In genomic region chr1:183344886-183345816, GRCm38 (mm10) we compare ENCODE assay signal across 8 mouse cellular contexts. TPM values are rescaled to one million over a fixed set of nuclear protein-coding genes. Genes with fewer than 3 reads are reported as not detected.
DNase-seq lines count a peak whose midpoint lies in the region; ATAC-seq and TF ChIP-seq lines count a peak whose summit lies in the region.

No protein-coding gene starts in this region.

- H3K4me2 ChIP-seq in forebrain, embryonic 16.5 days (ENCODE audit: low read length): peak overlapping the region; percentile 82
- H3K4me2 ChIP-seq in neural tube, embryonic 15.5 days: peak overlapping the region; percentile 91

- intact Hi-C loops in heart, postnatal 25 days (cut with DNase I): no loop called here

- TF ChIP-seq CTCF in MEL (IDR thresholded peaks at IDR 0.05 in 2 of 3, conservative IDR thresholded peaks at IDR 0.05 in 1 of 3; ENCODE audit: control insufficient read depth in 1 of 3, insufficient read depth in 1 of 3, low read depth in 2 of 3, low read length in 3 of 3, poor library complexity in 1 of 3, severe bottlenecking in 1 of 3): no peak
- TF ChIP-seq CTCF in layer of hippocampus, adult 2 months (conservative IDR thresholded peaks at IDR 0.05): no peak
- no peak for TF ChIP-seq CTCF in lung, adult 2 months (IDR thresholded peaks at IDR 0.05; ENCODE audit: insufficient read depth, low read length)

- under 1% methylated on average over 72 of the region's 72 CpGs for WGBS in forebrain, embryonic 16.5 days
- under 1% methylated on average over 72 of the region's 72 CpGs for WGBS in lung, adult 2 months
- under 1% methylated on average over 71 of the region's 72 CpGs for WGBS in neural tube, embryonic 15.5 days

- H3K36me3 ChIP-seq in MEL (ENCODE audit: control insufficient read depth in 1 of 2, insufficient read depth in 2 of 2, low read length in 2 of 2): peaks cover 2% of the 10 kb centered on the region in 2 experiments; a peak in 2 of 4 replicates
- peaks cover 2% of the 10 kb centered on the region for H3K36me3 ChIP-seq in forebrain, embryonic 16.5 days (ENCODE audit: control insufficient read depth, insufficient read depth)
- peaks cover 37% of the 10 kb centered on the region for H3K36me3 ChIP-seq in neural tube, embryonic 15.5 days

- peak overlapping the region; percentile 90 to 92 for H3K4me3 ChIP-seq in MEL (ENCODE audit: control insufficient read depth in 1 of 2, insufficient read depth in 1 of 2, low read depth in 2 of 2, low read length in 2 of 2)
- H3K4me3 ChIP-seq in forebrain, embryonic 16.5 days (replicated peaks; ENCODE audit: low read length): peak overlapping the region; percentile 74
- H3K4me3 ChIP-seq in layer of hippocampus, adult 2 months: peak overlapping the region; percentile 99
- H3K4me3 ChIP-seq in lung, adult 2 months (replicated peaks; ENCODE audit: extremely low read depth, low read depth, low read length): peak overlapping the region; percentile 99
- H3K4me3 ChIP-seq in neural tube, embryonic 15.5 days (replicated peaks): peak overlapping the region; percentile 99

- H3K9ac ChIP-seq in MEL (ENCODE audit: control insufficient read depth, low read depth, low read length, poor library complexity, severe bottlenecking): peak overlapping the region; percentile 81
- H3K9ac ChIP-seq in forebrain, embryonic 16.5 days (replicated peaks; ENCODE audit: low read depth, low read length): peak overlapping the region; percentile 81
- H3K9ac ChIP-seq in neural tube, embryonic 15.5 days (replicated peaks): peak overlapping the region; percentile 96

- no peaks in the 10 kb centered on the region for H3K9me3 ChIP-seq in MEL (replicated peaks; ENCODE audit: insufficient read depth, low read length)
- no peaks in the 10 kb centered on the region for H3K9me3 ChIP-seq in forebrain, embryonic 16.5 days (ENCODE audit: control insufficient read depth, low read length)
- H3K9me3 ChIP-seq in neural tube, embryonic 15.5 days (replicated peaks): no peaks in the 10 kb centered on the region

- peaks cover 4% of the 10 kb centered on the region for H3K79me2 ChIP-seq in MEL (ENCODE audit: control insufficient read depth, insufficient read depth, low read length, poor library complexity)

- TF ChIP-seq POLR2A in MEL (IDR thresholded peaks at IDR 0.05; ENCODE audit: control insufficient read depth in 1 of 2, insufficient read depth in 1 of 2, low read depth in 1 of 2, low read length in 2 of 2, poor library complexity in 1 of 2): peak; percentile 64 to 74; a peak in 3 of 4 replicates
- TF ChIP-seq POLR2A in lung, adult 2 months (IDR thresholded peaks at IDR 0.05; ENCODE audit: borderline replicate concordance, extremely low read depth, low read depth, low read length): peak; percentile 58; the same call in 1 of the 2 replicates

- H3K27me3 ChIP-seq in MEL (ENCODE audit: control insufficient read depth in 1 of 2, insufficient read depth in 2 of 2, low read length in 2 of 2): no peaks in the 10 kb centered on the region
- no peaks in the 10 kb centered on the region for H3K27me3 ChIP-seq in forebrain, embryonic 16.5 days (replicated peaks; ENCODE audit: control insufficient read depth, insufficient read depth, low read length)
- H3K27me3 ChIP-seq in neural tube, embryonic 15.5 days (replicated peaks): no peaks in the 10 kb centered on the region

- H3K4me1 ChIP-seq in MEL (ENCODE audit: control insufficient read depth in 1 of 2, insufficient read depth in 2 of 2, low read length in 2 of 2): peaks cover 0 to 5% of the 10 kb centered on the region in 2 experiments; a peak in 1 of 4 replicates
- H3K4me1 ChIP-seq in forebrain, embryonic 16.5 days (replicated peaks; ENCODE audit: control insufficient read depth, insufficient read depth, low read length): peaks cover 16% of the 10 kb centered on the region
- H3K4me1 ChIP-seq in lung, adult 2 months (ENCODE audit: control insufficient read depth, insufficient read depth, low read length): peaks cover 3% of the 10 kb centered on the region; the same call in 1 of the 2 replicates
- peaks cover 22% of the 10 kb centered on the region for H3K4me1 ChIP-seq in neural tube, embryonic 15.5 days

- peak; percentile 99 for ATAC-seq in forebrain, embryonic 16.5 days
- peak; percentile 98 for ATAC-seq in neural tube, embryonic 15.5 days (ENCODE audit: low FRiP score)

- no peak for TF ChIP-seq EP300 in MEL (IDR thresholded peaks at IDR 0.05; ENCODE audit: low read depth in 1 of 2, low read length in 2 of 2)

- peak overlapping the region; percentile 53 for H3K27ac ChIP-seq in MEL (ENCODE audit: control insufficient read depth, low read depth, low read length)
- peak overlapping the region; percentile 85 for H3K27ac ChIP-seq in forebrain, embryonic 16.5 days (ENCODE audit: low read length)
- peak overlapping the region; percentile 95 for H3K27ac ChIP-seq in layer of hippocampus, adult 2 months
- H3K27ac ChIP-seq in neural tube, embryonic 15.5 days (replicated peaks): peak overlapping the region; percentile 86

- peak; percentile 95 for DNase-seq in MEL (ENCODE audit: low read depth, low spot score)
- DNase-seq in cerebellum, adult 18-20 months: peak; percentile 86 to 88
- peak; percentile 65 for DNase-seq in heart, postnatal 25 days (ENCODE audit: low spot score)
- peak; percentile 87 to 89 for DNase-seq in layer of hippocampus, adult 2 months (ENCODE audit: low spot score in 2 of 2)
- peak; percentile 88 for DNase-seq in lung, adult 2 months
- peak; percentile 91 for DNase-seq in testis, postnatal 10 days (ENCODE audit: low spot score)

- TF ChIP-seq RAD21 in MEL (IDR thresholded peaks at IDR 0.05; ENCODE audit: low read depth, low read length): no peak

TF ChIP-seq in MEL, 35 proteins besides CTCF, POLR2A, EP300 and RAD21 (continues in another document):
- TF ChIP-seq KAT2A (conservative IDR thresholded peaks at IDR 0.05; ENCODE audit: low read depth, low read length) (no peak; the same call in 1 of the 2 replicates), GABPA (IDR thresholded peaks at IDR 0.05; ENCODE audit: low read depth, low read length) (no peak), MAX (IDR thresholded peaks at IDR 0.05; ENCODE audit: low read length) (peak; percentile 53; the same call in 1 of the 2 replicates), ZKSCAN1 (IDR thresholded peaks at IDR 0.05; ENCODE audit: low read depth, low read length) (no peak), MXI1 (IDR thresholded peaks at IDR 0.05; ENCODE audit: low read depth, low read length) (peak; percentile 79), POLR2AphosphoS2 (IDR thresholded peaks at IDR 0.05; ENCODE audit: low read length) (peak; percentile 65; the same call in 1 of the 2 replicates), GATA1 (IDR thresholded peaks at IDR 0.05; ENCODE audit: low read depth, low read length) (no peak), BHLHE40 (IDR thresholded peaks at IDR 0.05; ENCODE audit: borderline replicate concordance, low read depth, low read length) (no peak), MAFK (IDR thresholded peaks at IDR 0.05; ENCODE audit: borderline replicate concordance, low read depth, low read length) (no peak), TCF12 (IDR thresholded peaks at IDR 0.05; ENCODE audit: low read depth, low read length) (no peak), SIN3A (IDR thresholded peaks at IDR 0.05; ENCODE audit: low read length) (peak; percentile 97), NELFE (IDR thresholded peaks at IDR 0.05; ENCODE audit: low read depth, low read length) (peak; percentile 71), CHD2 (IDR thresholded peaks at IDR 0.05; ENCODE audit: low read length) (no peak), E2F4 (IDR thresholded peaks at IDR 0.05; ENCODE audit: borderline replicate concordance, low read depth, low read length) (no peak), JUND (IDR thresholded peaks at IDR 0.05; ENCODE audit: low read depth, low read length) (no peak)

RNA-seq across cellular contexts. Expression of gene Mia3, which starts 24.2 kb away (rescaled TPM):
- 46.9 and 47.6 TPM in 2 replicates for total RNA-seq in MEL (2012; rRNA removed)
- 10 to 100 TPM in 1 of 2 experiments, not detected in 1; 50.1 TPM for polyA plus RNA-seq in MEL (2012; ENCODE audit: insufficient read depth in 1 of 2, insufficient read length in 2 of 2, low read depth in 1 of 2, low replicate concordance in 2 of 2, missing spikeins in 1 of 2)
- polyA plus RNA-seq in forebrain, embryonic 16.5 days (2015; fragmentation: Nextera tagmentation; extraction: Ambion mirVana): 105 and 108 TPM in 2 replicates
- 100 to 1,000 TPM; 102 to 117 TPM for total RNA-seq in heart, postnatal 25 days (2021)
- 100 to 1,000 TPM; 221 to 224 TPM for total RNA-seq in layer of hippocampus, adult 2 months (2021)
- polyA plus RNA-seq in lung, adult 2 months (2012; rRNA removed): 45.6 and 57.0 TPM in 2 replicates
- polyA plus RNA-seq in neural tube, embryonic 15.5 days (2015; fragmentation: Nextera tagmentation; extraction: Ambion mirVana): 101 and 112 TPM in 2 replicates

RNA-seq across cellular contexts. Expression of gene Taf1a, which starts 43.6 kb away (rescaled TPM):
- 15.5 and 21.5 TPM in 2 replicates for total RNA-seq in MEL (2012; rRNA removed)
- 10 to 100 TPM in 1 of 2 experiments, not detected in 1; 23.8 TPM for polyA plus RNA-seq in MEL (2012; ENCODE audit: insufficient read depth in 1 of 2, insufficient read length in 2 of 2, low read depth in 1 of 2, low replicate concordance in 2 of 2, missing spikeins in 1 of 2)
- 16.7 and 18.6 TPM in 2 replicates for polyA plus RNA-seq in forebrain, embryonic 16.5 days (2015; fragmentation: Nextera tagmentation; extraction: Ambion mirVana)
- total RNA-seq in heart, postnatal 25 days (2021): 10 to 100 TPM; 12.5 to 15.8 TPM
- total RNA-seq in layer of hippocampus, adult 2 months (2021): 10 to 100 TPM; 19.3 to 20.5 TPM
- polyA plus RNA-seq in lung, adult 2 months (2012; rRNA removed): 5.6 and 10.3 TPM in 2 replicates
- polyA plus RNA-seq in neural tube, embryonic 15.5 days (2015; fragmentation: Nextera tagmentation; extraction: Ambion mirVana): 14.3 and 16.0 TPM in 2 replicates

RNA-seq across cellular contexts. Expression of gene Brox, which starts 48.1 kb away (rescaled TPM):
- total RNA-seq in MEL (2012; rRNA removed): 22.9 and 28.4 TPM in 2 replicates
- polyA plus RNA-seq in MEL (2012; ENCODE audit: insufficient read depth in 1 of 2, insufficient read length in 2 of 2, low read depth in 1 of 2, low replicate concordance in 2 of 2, missing spikeins in 1 of 2): 100 to 1,000 TPM in 1 of 2 experiments, 10 to 100 TPM in 1; 25.4 to 145 TPM
- 120 and 132 TPM in 2 replicates for polyA plus RNA-seq in forebrain, embryonic 16.5 days (2015; fragmentation: Nextera tagmentation; extraction: Ambion mirVana)
- 10 to 100 TPM; 32.8 to 37.8 TPM for total RNA-seq in heart, postnatal 25 days (2021)
- total RNA-seq in layer of hippocampus, adult 2 months (2021): 10 to 100 TPM; 48.6 to 61.8 TPM
- polyA plus RNA-seq in lung, adult 2 months (2012; rRNA removed): 14.9 and 19.3 TPM in 2 replicates
- 86.4 and 93.6 TPM in 2 replicates for polyA plus RNA-seq in neural tube, embryonic 15.5 days (2015; fragmentation: Nextera tagmentation; extraction: Ambion mirVana)

RNA-seq across cellular contexts. Expression of gene Aida, which starts 48.8 kb away (rescaled TPM):
- total RNA-seq in MEL (2012; rRNA removed): 17.7 and 21.5 TPM in 2 replicates
- polyA plus RNA-seq in MEL (2012; ENCODE audit: insufficient read depth in 1 of 2, insufficient read length in 2 of 2, low read depth in 1 of 2, low replicate concordance in 2 of 2, missing spikeins in 1 of 2): 10 to 100 TPM in 1 of 2 experiments, not detected in 1; 36.0 TPM
- polyA plus RNA-seq in forebrain, embryonic 16.5 days (2015; fragmentation: Nextera tagmentation; extraction: Ambion mirVana): 51.6 and 51.7 TPM in 2 replicates
- 10 to 100 TPM; 23.4 to 32.9 TPM for total RNA-seq in heart, postnatal 25 days (2021)
- 10 to 100 TPM; 47.8 to 47.9 TPM for total RNA-seq in layer of hippocampus, adult 2 months (2021)
- 14.7 and 24.7 TPM in 2 replicates for polyA plus RNA-seq in lung, adult 2 months (2012; rRNA removed)
- 50.2 and 56.3 TPM in 2 replicates for polyA plus RNA-seq in neural tube, embryonic 15.5 days (2015; fragmentation: Nextera tagmentation; extraction: Ambion mirVana)

Comparison
In these comparisons a context has a peak if more than half of its experiments do, and no peak if none do; other contexts are left out.
1. Peak in every context shown above with its lines: DNase-seq, ATAC-seq, H3K4me3 ChIP-seq and H3K27ac ChIP-seq.